Mouse (Mus musculus): ENCODE measurements around the gene Gm7579. TPM values are rescaled to one million over a fixed set of nuclear protein-coding genes. Genes with fewer than 3 reads are reported as not detected.

Gene Gm7579
- polyA plus RNA-seq (2017; shearing (Covaris generic)) = not detected

DNA sequence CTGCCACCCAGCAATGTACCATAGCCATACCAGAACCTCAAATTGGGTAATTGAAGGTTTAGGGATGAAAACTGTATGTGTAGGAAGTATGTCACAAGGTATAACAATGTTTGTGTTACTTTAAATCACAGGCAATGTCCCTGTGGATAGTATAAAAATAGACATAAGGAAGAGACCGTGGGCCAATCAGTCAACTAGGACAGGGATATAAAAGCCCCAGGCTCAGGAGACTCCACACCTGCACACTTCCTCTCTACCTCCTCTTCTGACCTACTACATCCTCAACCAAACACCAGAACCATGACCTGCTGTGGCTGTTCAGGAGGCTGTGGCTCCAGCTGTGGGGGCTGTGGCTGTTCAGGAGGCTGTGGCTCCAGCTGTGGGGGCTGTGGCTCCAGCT is at the start of gene Gm7579:
Gm7579 (plus strand) TSS at position 301 of the 400 bp plus-strand sequence.

DNA sequence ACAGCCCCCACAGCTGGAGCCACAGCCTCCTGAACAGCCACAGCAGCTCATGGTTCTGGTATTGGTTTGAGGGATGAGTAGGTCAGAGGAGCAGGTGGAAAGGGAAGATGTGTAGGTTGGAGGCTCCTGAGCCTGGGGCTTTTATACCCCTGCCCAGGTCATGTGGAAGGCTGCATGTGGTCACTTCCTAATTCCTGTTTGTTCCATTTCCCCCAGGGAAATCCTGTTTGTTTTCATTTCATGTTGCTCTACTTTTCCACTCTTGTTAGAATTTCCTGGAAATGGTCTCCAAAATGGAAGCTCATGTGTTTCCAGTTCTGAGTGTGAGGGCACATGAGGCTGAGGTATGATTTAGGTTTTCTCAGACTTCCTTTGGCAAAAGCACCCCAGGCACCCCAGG is 46.0 kb upstream of the Gm7579 start, which contains the start of gene Gm4553:
Gm4553 (minus strand) TSS at position 101 of the 400 bp plus-strand sequence.

DNA sequence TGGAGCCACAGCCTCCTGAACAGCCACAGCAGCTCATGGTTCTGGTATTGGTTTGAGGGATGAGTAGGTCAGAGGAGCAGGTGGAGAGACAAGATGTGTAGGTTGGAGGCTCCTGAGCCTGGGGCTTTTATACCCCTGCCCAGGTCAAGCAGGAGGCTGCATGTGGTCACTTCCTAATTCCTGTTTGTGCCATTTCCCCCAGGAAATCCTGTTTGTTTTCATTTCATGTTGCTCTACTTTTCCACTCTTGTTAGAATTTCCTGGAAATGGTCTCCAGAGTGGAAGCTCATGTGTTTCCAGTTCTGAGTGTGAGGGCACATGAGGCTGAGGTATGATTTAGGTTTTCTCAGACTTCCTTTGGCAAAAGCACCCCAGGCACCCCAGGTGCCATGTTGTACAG is 35.8 kb upstream of the Gm7579 start, which contains the start of gene Krtap5-2:
Krtap5-2 (minus strand) TSS at position 101 of the 400 bp plus-strand sequence.

DNA sequence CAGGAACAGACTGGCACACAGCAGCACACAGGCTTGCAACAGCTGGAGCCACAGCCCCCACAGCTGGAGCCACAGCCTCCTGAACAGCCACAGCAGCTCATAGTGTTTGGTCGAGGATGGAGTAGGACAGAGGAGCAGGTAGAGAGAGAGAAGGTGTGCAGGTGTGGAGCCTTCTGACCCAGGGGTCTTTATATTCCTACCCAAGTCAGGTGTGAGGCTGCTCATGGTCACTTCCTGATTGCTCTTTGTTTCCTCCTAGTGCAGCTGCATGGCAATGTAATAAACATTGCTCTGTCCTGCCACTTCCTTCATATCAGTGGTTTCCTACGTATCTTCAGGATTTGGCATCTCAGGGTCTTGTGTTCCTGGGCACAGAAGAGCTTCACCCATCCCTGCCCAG is 21.4 kb upstream of the Gm7579 start, which contains the start of gene Gm10153:
Gm10153 (minus strand) TSS at position 101 of the 400 bp plus-strand sequence.

DNA sequence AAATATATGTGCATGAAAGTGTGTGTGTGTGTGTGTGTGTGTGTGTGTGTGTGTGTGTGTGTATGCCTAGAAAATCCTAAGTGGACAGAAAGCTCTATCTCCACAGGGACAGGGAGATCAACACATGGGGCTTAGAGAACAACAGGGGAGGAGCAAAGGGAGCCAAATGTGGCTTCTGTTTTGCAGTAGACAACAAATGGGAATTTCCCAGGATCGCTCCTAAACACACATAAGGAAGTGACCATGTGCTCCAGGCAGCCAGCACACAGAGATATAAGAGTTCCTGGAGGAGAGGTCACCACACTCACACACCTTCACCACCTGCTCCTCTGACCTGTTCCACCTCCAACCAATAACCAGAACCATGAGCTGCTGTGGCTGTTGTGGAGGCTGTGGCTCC is 10.6 kb upstream of the Gm7579 start, which contains the start of gene Krtap5-3:
Krtap5-3 (plus strand) TSS at position 301 of the 400 bp plus-strand sequence.

DNA sequence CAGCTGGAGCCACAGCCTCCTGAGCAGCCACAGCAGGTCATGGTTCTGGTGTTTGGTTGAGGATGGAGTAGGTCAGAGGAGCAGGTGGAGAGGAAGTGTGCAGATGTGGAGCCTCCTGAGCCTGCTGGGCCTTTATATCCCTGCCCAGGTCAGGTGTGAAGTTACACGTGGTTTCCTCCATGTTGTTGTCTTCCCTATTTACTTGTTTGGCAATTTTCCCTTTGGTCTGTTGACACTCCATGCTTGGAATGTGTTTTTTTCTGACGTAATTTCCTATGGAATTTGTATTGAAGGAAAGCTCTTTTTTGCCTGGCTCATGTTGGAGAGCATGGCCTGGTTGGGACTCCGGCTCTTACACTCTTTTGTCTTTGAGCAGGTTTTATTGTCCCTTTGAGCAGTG is 18.2 kb downstream of the Gm7579 start, which contains the start of gene Krtap5-5:
Krtap5-5 (minus strand) TSS at position 101 of the 400 bp plus-strand sequence.

DNA sequence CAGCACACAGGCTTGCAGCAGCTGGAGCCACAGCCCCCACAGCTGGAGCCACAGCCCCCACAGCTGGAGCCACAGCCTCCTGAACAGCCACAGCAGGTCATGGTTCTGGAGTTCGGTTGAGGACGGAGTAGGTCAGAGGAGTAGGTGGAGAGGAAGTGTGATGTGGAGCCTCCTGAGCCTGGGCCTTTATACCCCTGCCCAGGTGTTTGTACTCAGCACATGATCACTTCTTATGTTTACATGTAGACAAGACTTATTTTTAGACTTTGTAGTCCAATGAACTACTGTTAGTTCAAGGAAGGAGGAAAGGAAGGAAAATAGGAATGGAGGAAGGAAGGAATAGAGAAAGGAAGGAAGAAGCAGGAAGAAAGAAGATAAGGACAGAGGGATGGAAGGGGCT is 29.3 kb downstream of the Gm7579 start, which contains the start of gene Gm40460:
Gm40460 (minus strand) TSS at position 101 of the 400 bp plus-strand sequence.

DNA sequence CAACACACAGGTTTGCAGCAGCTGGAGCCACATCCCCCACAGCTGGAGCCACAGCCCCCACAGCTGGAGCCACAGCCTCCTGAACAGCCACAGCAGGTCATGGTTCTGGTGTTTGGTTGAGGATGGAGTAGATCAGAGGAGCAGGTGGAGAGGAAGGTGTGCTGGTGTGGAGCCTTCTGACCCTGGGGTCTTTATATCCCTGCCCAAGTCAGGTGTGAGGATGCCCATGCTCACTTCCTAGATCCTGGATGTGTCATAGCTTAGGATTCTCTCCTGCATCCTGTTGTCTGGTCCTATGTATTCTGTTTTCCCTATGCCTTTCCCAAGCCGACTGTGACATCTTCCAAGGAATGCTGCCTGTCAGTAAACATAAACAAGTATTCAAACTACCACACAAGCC is 46.6 kb downstream of the Gm7579 start, which contains the start of gene Gm2431:
Gm2431 (minus strand) TSS at position 101 of the 400 bp plus-strand sequence.

Other genes starting within 250 kb of the Gm7579 start
- 154 TPM for gene Mob2, start 150.8 kb upstream of the Gm7579 start, polyA plus RNA-seq (2017; shearing (Covaris generic))
- gene Dusp8, start 116.0 kb upstream of the Gm7579 start, polyA plus RNA-seq (2017; shearing (Covaris generic)) = 5.1 TPM
- not detected for gene Gm45618, start 91.1 kb upstream of the Gm7579 start, polyA plus RNA-seq (2017; shearing (Covaris generic))
- not detected for gene Gm39115, start 75.8 kb upstream of the Gm7579 start, polyA plus RNA-seq (2017; shearing (Covaris generic))
- not detected for gene Gm45337, start 67.3 kb upstream of the Gm7579 start, polyA plus RNA-seq (2017; shearing (Covaris generic))
- not detected for gene Gm29735, start 54.7 kb upstream of the Gm7579 start, polyA plus RNA-seq (2017; shearing (Covaris generic))
- not detected for gene Gm4553, start 46.1 kb upstream of the Gm7579 start, polyA plus RNA-seq (2017; shearing (Covaris generic))
- not detected for gene Krtap5-2, start 35.9 kb upstream of the Gm7579 start, polyA plus RNA-seq (2017; shearing (Covaris generic))
- gene Gm10153, start 21.5 kb upstream of the Gm7579 start, polyA plus RNA-seq (2017; shearing (Covaris generic)) = not detected
- not detected for gene Krtap5-3, start 10.5 kb upstream of the Gm7579 start, polyA plus RNA-seq (2017; shearing (Covaris generic))
- not detected for gene Krtap5-5, start 18.1 kb downstream of the Gm7579 start, polyA plus RNA-seq (2017; shearing (Covaris generic))
- gene Gm40460, start 29.2 kb downstream of the Gm7579 start, polyA plus RNA-seq (2017; shearing (Covaris generic)) = not detected
- not detected for gene Gm2431, start 46.5 kb downstream of the Gm7579 start, polyA plus RNA-seq (2017; shearing (Covaris generic))
- not detected for gene Gm4559, start 62.5 kb downstream of the Gm7579 start, polyA plus RNA-seq (2017; shearing (Covaris generic))
- not detected for gene Krtap5-1, start 85.3 kb downstream of the Gm7579 start, polyA plus RNA-seq (2017; shearing (Covaris generic))
- gene Krtap5-4, start 91.7 kb downstream of the Gm7579 start, polyA plus RNA-seq (2017; shearing (Covaris generic)) = not detected
- 3.5 TPM for gene Ifitm10, start 161.9 kb downstream of the Gm7579 start, polyA plus RNA-seq (2017; shearing (Covaris generic))
- gene Gm49369, start 170.8 kb downstream of the Gm7579 start, polyA plus RNA-seq (2017; shearing (Covaris generic)) = 4.7 TPM
- gene Ctsd, start 176.2 kb downstream of the Gm7579 start, polyA plus RNA-seq (2017; shearing (Covaris generic)) = 251 TPM
- gene Syt8, start 223.0 kb downstream of the Gm7579 start, polyA plus RNA-seq (2017; shearing (Covaris generic)) = not detected
- not detected for gene Tnni2, start 229.9 kb downstream of the Gm7579 start, polyA plus RNA-seq (2017; shearing (Covaris generic))
- 554 TPM for gene Lsp1, start 248.9 kb downstream of the Gm7579 start, polyA plus RNA-seq (2017; shearing (Covaris generic))